Mouse (Mus musculus) common myeloid progenitor, adult 5-6 weeks (primary cell): ENCODE measurements around the gene Bcar3. TPM values are rescaled to one million over a fixed set of nuclear protein-coding genes. Genes with fewer than 3 reads are reported as not detected.
A peak's percentile ranks its signal among the peaks of the same experiment; 100 is the strongest.

ENCODE experiments used
- ATAC-seq: replicated peaks from 2 replicates; pipeline ENCODE4 v1.8.0; 2016; ENCODE audit warnings: low read depth, mild to moderate bottlenecking, moderate TSS enrichment, inconsistent platforms; ENCODE audit not compliant: poor library complexity, severe bottlenecking
- total RNA-seq: library from RNA; stranded (forward); fragments of 200-1000, 187-1606 nt; gene quantifications from 2 replicates; pipeline ENCODE4 v1.2.3, GENCODE M21; 2017

The Bcar3 gene
- total RNA-seq, 1 experiment from 2014 or later = 1.0 TPM

DNA sequence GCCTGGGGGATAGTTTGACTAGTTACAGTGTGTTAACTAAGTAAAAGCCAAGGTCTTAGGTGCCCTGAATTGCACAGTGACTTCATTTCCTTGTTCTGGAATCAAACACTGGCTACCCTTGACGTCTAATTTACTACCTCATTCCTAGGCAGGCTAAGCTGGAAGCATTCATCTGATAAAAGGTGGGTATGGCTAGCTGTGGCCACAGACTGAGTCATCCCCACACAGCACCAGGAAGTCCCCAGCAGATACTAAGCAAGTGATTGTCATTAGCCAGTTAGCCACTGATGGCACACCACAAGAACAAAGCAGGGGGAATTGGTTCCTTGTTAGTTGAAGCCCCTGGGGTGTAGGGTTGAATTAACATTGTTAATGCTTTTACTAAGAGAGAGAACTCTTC, 227.4 kb downstream of the Bcar3 start:
- ATAC-seq = peak; percentile 76

DNA sequence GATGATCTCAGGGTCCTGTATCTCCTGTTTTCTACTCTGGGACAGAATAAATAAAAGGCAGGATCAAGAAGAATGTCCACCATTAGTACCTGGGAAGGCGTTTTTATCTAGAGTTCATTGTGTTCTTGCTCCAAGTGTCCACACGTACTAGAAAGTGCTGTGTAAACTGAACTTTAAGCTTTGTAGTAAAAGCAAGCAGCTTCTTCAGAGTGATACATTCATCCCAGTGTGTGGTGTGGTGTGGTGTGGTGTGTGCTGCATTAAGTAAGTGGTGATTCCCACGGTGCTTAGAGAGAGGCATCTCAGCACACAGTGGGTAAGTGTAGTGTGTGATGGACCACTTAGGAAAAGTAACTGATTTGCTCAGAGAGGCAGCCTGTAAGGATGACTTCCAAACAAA, 234.5 kb downstream of the Bcar3 start:
- ATAC-seq = no peak

DNA sequence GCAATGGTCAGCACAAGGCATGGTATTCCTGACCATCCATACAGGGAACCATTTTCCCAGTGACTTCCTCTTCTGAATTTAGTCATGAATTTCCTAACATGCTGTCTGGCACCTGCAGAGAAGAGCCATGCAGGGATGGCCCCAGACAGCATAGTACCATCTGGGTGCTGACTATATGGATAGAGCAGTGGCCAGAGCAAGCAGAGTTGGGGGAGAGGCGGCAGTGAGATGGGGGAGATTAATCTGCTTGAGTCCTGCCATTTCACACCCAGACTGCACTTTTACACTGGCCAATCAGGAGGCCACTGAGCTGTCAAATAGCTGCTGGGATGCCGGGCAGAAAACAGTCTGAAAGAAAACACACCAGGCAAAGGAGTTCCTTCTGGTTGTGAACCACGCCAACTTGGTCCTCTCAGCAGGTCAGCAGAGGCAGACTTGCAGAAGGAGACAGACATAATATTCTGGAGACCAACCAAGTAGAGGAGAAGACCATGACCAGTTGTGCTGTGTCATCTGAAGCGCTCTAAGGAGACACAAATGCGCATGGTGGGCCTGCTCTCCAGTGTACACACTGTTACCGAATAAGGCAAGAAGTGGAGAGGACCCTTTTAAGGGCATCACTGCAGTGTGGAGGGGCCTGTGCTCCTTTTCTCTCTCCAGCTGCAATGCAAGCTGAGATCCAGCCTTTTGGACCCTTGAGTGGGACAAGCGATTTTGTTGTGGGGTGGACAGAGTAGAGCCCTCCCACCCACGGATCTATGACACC, 242.2 kb downstream of the Bcar3 start:
- no peak for ATAC-seq

DNA sequence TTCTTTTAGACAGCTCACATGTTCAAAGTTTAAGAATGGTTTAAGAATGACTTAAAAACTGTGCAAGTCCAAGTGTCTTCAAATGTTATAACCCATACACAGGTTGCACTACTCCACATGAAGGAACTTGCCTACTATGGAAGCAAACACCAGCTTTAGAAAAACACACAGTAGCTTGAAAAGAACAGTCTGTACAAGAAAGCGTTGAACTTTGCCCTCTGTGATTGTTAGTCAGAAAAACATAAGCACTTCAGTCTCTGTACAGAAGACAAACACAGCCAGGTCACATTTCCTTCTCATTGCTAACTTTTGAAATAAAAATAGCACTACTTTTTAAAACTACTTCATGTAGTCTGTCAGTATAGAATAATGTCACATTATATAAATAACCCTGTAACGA, 244.9 kb downstream of the Bcar3 start:
- ATAC-seq = no peak

DNA sequence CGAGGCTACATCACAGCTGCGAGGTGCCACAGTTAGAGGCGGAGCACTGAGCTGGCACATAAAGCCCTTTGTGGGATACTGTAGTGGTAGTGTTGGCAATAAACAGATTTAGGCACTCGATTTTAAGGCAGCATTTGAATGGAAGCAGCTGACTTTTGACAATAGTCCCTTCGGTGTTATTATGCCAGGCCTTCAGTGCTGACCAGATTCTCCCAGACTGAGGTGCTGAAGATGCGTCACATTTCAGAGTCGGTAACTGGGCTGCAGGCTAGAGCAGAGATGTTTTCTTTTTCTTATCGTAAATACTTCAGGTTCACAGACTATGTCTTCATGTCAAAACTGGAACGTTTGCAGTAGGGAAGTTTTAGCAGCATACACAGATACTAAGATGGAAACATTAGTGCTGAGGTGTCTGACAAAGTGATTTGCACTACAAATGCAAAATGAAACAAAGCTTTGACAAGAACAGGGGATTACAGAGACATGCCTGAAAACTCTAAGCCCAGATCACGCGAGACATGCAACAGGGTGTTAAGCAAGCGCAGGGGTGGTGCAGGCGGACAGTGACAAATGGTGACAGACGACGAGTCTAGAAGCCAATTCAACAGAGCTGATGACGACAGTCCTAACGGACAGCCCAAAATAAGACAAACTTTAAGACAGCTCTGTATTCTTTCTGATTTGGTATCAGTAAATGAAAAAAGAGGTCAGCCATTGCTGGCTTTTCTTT, 246.2 kb downstream of the Bcar3 start:
- no peak for ATAC-seq

DNA sequence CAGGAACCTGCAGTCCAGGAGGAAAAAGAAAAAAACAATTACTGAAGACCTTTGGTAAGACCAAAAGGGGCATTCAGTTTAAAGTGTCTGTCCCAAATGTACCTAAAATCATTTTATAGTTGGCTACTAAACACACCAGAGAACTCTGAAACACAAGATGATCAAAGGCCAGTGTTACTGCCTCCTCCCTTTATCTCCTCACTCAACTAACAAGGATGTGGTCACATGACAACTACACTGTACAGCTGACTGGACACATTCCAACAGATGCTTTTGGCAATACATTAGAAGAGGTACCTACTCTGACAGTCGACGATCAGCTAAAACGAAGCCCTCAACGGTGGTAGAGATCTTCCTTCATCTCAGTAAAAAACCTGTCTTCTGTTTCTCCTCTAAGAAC, 247.0 kb downstream of the Bcar3 start:
- no peak for ATAC-seq

DNA sequence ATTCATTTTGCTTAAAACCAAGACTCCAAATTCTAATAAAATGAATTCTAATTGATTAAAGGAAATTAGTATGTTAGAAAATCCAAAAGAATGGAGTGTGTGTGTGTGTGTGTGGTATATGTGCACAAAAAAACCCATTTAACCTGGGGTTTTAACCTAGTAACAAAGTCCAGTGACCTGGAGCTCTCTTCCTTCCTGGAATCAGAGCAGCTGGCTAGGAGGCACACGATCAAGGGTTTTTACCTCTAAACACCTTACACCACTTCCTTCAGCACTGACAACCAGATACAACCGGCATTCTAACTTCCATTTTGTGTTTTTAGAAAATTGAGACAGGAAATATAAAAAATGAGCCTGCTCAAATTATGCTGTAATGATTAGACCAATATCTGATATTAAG, 251.4 kb downstream of the Bcar3 start:
- no peak for ATAC-seq

DNA sequence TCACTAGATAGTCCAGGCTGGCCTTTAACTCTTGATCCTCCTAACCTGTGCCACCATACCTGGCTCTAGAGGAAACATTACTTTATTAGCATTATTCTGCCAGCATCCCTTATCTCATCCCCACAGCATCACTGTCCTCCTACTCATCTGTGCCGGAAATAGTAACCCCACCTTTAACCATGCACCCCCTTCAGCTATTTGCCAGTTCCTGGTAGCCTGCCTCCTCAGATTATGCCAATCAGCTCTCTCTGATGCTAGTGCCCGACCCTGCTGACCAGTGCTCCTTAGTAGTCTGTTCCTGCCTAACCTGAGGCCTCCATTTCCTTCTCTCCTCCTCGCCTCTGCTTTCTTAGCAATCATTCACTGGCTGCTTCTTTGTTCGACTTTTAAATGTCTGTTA, 253.5 kb downstream of the Bcar3 start:
- ATAC-seq = peak; percentile 60; the same call in 1 of the 2 replicates

DNA sequence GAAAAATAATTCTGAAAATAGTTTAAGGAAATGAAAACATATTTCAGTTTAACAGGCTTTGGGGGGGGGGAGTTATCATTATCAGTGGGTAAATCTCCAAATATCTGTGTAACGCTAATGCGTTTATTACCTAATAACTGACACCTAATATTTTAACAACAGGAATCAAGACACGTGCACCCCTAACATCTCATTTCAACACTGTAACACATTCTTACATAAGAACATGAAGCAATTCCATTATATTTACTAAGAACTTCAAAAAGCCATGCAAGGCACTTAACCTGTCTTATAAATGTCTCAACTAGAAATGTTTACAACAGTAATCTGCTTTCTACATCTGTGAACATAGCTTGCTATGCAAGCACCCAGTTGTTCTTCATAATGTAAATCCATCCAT, 257.2 kb downstream of the Bcar3 start:
- no peak for ATAC-seq

DNA sequence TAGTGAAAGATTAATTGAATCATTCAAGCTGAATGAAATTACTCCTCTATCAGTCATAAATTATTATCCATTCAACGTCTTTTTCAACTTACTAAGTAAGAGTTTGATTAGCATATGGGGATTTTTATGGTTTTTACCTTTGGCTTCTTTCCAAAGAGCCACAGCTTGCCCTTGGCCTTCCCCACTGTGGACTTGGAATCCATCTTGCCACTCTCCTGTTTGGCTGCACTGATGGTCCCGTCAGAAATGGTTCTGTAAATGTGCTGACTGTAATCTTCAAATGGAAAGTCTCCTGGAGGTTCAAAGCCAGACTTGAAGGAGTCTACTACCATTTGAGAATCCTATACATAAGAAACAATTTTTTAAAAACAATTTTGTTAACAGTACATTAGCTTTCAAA, 263.8 kb downstream of the Bcar3 start:
- no peak for ATAC-seq

DNA sequence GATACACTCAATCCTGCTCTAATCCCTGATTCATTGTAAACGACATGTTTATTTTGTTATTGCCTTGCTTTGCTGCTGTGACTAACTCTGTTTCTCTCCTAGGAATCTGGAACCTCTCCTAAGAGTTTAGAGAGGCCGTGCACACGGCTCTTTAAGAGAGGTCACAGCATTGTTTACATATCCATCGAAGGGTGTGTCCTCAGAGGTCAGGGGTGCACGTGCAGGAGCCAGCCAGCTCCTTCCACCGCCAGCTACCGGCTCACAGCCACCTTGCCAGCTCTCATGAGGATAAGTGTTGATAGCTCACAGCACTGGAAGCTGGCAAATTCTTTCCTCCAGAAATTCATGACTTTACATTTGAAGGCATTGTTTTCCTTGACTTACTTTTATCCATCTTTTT, 271.3 kb downstream of the Bcar3 start:
- ATAC-seq = no peak

DNA sequence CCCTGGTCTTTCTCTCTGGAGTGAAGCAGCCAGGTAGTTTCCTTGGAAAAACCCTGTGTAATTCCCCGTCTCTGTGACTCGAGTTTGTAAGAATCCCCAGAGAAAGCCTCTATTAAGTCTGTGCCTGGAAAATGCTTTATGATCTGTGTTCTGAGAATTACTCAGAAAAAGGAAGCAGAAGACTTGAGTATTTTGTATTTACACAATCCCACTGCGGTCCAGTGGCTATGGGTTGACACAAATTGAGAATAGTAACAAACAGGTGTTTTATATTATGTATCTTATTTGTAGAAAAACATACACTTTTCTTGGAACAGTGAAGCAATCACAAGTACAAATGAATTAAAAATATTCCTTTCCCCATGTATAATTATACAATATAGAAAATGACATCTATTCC, 272.2 kb downstream of the Bcar3 start:
- ATAC-seq = 0 out of 2 replicates have a peak, but pooled peaks have one; percentile 18

DNA sequence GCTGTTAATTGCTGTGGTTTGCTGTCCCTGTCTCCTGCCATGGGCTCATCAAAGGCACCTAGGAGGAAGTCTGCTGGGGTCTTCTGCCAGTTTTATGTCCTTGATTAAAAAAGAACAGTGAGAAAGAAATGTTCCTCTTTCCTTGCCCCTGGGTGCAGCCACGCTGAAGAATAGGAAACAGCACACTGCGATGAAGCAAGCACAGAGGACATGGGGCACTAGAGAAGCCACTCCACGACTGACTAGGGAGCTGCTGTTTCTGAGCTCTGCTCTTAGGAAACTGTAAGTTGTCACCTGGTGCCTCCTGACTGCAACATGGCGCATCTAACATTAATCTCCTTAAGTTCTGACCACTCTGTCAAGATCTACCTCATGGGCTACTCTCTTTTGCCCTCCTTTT, 272.6 kb downstream of the Bcar3 start:
- ATAC-seq = peak; percentile 89

DNA sequence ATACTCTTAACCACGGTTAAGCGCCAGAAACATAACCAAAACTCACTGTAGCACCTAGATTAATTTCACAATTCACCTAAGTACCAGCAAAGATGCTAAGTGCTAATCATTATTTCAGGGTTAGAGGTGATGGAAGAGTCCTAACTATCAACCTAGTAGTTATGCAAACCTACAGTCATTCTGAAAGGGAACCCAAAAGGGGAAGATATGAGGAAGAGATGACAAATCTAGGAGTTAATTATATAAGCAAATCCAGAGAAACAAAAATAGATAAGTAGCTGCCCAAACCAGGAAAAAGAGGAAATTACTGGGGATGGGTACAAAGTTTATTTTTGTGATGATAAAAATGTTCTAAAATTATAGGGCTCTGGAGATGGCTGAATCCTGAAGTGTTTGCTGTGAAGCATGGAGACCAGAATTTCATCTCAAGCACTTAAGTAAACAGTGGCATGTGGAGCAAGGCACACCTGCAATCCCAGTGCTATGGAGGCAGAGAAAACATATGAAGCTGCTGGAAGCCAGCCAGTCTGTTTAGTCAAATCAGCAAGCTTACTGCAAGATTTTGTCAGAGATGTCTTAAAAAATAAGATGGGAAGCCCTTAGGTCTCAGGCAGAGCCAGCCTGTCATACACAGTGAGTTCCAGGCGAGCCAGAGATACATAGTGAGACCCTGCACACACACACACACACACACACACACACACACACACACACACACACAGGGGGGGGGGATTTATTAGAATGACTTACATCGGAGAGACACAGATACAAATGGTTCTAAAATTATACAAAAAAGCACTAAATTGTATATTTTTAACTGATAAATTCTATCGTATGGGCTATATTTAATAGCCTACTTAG, 279.7 kb downstream of the Bcar3 start:
- peak; percentile 48; the same call in 1 of the 2 replicates for ATAC-seq

DNA sequence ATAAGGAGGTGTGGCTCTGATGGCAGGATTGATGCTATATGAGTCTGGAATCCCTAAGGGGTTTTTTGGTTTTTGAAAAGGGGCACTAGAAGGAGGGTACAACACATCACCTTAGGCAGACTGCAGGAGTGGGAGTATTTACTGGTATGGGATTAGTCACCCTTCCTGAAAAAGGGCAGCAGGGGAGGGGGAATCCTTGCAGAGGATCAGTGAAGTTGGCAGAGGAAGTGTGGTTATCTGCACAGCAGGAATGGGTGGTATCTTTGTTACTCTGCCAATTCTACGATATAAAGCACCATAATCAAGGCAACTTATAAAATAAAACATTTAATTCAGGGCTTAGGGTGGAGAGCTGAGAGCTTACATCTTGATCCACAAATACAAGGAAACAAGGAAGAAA, 281.0 kb downstream of the Bcar3 start:
- ATAC-seq = 0 out of 2 replicates have a peak, but pooled peaks have one; percentile 35

DNA sequence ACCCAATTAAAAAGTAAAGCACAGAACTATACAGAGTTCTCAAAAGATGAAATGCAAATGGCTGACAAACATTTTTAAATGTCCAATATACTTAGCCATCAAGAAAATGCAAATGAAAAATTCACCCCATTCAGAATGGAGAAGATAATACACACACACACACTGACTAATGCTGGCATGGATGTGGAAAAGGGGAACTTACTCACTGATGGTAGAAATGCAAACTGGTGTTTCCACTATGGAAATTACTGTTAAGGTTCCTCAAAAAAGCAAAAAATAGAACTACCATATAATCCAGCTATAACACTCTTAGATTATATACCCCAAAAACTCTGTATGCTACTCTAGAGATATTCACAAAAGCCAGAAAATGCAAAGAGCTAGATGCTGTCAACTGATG, 283.4 kb downstream of the Bcar3 start:
- ATAC-seq = peak; percentile 74

Other genes with a start within 250 kb of the Bcar3 start
- 1.2 and 2.4 TPM in 2 replicates for gene Abca4, start 249.7 kb upstream of the Bcar3 start, total RNA-seq
- gene Gclm, start 48.6 kb upstream of the Bcar3 start, total RNA-seq = 94.7 and 97.4 TPM in 2 replicates
- gene Dnttip2, start 19.7 kb upstream of the Bcar3 start, total RNA-seq = 169 and 179 TPM in 2 replicates